Mouse (Mus musculus) lung, adult 10 weeks (tissue): Measurements from ENCODE around the gene Tubb5. TPM values are rescaled to one million over a fixed set of nuclear protein-coding genes. Genes with fewer than 3 reads are reported as not detected.

ENCODE experiments used
- polyA plus RNA-seq: library from polyadenylated mRNA; stranded (reverse); fragments of 350-450 nt; fragmentation: Illumina TruSeq; extraction: RNeasy Lipid Tissue Mini Kit (QIAGEN cat#74804); gene quantifications from one replicate; pipeline ENCODE4 v1.2.3, GENCODE M21; 2014; ENCODE audit warnings: low read depth, low replicate concordance; ENCODE audit not compliant: insufficient read depth

The Tubb5 gene
- 117 TPM for polyA plus RNA-seq

DNA sequence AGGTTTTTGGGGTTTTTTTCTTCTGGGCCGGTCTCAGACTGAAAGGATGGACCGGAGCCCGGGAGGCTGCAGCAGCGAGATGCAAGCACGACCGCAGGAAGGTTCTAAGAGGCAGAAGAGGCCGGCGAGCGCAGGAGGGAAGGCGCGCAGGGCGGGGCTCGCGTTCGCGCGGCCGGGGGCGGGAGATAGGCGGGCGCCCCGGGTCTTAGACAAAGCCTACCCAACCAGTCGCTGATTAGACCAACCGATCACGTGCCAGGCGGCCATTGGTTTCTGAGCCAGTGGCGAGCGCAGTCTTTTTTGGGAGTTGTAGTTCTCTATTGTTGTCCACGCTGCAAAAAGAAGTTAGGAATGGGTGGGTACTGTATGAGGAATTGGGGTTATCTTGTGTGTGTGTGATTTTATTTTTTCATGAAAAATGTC lies at the start of gene Tubb5:
TSS of gene Tubb5 (minus strand) at position 185 of the 423 bp plus-strand sequence.

DNA sequence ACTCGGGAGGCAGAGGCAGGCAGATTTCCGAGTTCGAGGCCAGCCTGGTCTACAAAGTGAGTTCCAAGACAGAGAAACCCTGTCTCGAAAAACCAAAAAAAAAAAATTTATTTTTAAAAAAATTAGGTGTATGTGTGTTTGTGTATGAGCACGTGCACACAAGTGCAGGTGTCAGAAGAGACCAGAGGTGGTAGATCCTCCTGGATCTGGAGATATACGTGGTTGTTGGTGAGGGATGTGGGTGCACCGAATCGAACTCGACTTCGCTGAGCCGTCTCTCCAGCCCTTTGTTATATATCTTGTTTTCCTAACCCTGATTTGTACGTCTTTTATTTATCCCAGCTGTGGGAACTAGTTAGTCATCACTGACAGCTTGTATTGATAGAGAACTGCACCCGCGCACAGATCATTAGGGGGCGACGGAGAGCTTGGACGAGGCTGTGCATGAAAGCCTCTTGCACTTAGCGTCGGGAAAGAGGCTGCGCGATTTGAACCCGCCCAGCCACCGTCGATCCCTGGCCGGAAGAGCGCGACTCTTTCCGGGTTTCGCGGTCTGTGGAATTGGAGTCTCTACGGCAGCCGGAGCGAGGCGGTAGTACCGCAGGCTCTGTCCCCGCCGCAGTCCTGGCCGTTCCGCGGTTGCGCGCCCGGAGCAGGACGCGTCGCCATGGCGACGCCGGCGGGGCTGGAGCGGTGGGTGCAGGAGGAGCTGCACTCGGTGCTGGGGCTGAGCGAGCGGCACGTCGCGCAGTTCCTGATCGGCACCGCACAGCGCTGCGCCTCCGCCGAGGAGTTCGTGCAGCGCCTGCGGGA lies 41.3 kb upstream of the Tubb5 start, which contains the start of gene Dhx16:
TSS of gene Dhx16 (plus strand) at position 575 of the 813 bp plus-strand sequence.

DNA sequence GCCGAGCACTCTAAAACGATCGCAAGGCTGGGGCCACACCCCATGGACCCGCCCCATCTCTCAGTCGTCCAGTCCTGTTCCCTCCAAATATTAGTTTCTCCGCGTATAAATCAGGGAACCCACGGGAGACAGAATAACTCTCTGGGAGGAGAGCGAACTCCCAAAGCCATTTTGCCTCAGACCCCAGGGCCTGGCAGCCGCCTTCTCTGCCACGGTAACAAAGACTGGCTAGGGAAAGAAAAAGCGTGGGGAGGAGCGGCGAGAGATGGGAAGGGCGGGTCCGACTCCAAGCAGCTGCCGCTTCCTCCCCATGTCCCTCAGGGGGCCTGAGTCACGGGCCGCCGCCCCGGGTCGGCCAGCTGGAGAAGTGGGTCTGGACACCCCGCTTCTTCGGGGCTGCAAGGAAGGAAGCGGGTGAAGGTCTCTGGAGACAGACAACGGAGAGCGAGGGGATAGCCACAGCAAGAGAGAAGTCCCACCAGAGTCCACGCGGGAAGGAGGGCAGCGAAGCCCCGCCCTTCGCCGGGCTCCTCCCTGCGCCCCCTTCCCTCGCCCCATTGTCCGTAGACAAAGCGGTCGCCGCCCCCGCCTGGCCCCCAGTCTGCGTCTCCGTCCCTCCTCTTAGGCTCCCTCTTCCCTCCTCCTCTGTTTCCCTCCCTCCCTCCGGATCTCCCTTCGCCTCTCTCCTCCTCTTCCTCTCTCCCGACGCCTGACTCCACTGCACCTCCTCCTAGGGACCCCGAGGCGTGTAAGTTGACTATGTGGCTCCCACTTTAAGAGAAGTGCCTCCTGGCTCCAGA lies 27.6 kb upstream of the Tubb5 start, which contains the start of gene Ppp1r18:
TSS of gene Ppp1r18 (plus strand) at position 113 of the 800 bp plus-strand sequence.

GRCm38 (mm10) chr17:35861198-35861857 lies 23.2 kb upstream of the Tubb5 start, which contains the start of gene Nrm:
TSS of gene Nrm (plus strand) at chr17:35861318.

DNA sequence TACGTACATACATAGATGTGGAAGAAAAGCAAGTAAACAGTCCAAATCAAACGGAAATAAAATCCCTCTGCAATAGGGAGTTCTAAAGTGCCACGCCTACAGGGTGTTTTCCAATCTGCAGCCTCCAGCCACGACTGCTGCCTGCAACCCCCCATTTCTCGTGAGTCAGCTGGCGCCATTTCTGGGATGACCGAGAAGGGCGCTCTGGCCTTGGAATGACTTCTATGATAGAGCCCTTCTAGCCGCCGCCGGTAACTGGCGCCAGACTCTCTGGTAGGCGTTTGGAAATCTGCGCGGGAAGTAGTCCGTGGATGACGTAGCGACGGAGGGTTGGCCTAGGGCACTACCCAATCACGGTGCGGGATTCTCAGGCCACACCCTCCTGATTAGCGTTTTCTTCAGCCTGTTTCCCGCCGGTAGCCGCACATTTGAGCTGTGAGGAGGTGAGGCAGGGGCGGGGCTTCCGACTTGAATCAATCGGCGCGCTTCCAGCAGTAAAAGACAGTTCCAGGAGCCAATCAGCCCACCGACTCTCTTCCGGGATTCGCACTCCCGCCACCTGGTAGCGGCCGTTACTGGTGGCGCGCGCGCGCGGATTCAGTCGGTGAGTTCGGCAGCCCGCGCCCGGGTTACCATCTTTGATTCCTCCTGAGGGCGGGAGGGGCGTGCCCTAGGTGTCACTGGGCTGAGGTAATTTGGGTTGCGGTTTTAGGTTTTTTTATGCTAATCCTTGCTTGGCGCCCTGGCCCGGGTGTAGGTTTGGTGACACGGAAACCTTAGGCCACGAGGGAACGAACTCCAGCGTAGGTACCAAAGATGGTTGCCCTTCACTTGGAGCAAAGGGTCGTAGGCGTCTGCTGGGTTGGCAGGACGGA lies 3.2 kb upstream of the Tubb5 start, which contains the start of gene Mdc1:
TSS of gene Mdc1 (plus strand) at position 440 of the 875 bp plus-strand sequence.

DNA sequence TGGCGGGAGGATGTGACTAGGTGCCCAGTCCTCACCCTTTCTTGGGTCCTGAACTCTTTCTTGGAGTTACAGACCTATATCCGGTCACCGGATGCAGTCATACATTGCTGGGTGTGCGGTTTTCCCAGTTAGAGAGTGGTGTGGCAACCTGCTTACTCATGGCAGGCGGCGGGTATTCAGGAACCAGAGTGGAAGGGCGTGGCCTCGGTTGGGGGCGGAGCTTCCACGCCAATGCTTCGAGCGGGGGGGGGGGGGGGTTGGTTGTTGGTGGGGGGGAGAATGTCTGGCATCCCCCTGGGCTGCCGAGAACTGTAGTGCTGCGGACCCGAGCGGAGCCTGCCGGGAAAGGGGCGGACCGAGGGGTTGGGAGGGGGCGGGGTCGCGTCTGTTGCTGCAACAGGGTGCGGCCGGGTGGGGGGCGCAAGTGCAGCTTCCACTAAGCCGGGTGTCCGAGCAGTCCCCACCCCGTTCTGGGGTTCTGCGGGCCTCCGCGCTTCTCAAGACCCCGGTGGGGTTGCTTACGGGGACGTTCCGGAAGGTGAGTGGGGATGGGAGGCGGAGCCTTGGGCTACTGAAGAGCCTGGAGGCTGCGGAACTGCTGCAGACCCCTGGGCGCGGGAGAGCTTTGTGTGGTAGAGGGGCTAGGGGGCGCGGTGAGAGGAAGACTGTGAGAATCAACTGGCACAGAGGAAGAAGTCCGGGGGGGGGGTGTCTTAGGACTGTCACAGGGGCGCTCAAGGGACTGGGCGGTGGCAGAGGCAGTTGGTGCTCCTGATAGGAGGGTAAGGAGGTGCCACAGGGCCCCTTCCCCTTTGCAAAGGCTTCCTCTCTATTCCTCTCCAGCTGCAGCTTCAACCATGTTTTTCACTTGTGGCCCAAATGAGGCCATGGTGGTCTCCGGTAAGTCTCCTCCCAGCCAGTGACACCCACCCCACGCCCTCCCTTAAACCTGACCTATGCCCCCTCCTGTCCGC lies 14.9 kb downstream of the Tubb5 start, which contains the start of gene Flot1:
TSS of gene Flot1 (plus strand) at position 267 of the 974 bp plus-strand sequence.

GRCm38 (mm10) chr17:35821439-35822430 lies 16.4 kb downstream of the Tubb5 start, which contains the start of gene Ier3:
TSS of gene Ier3 (plus strand) at chr17:35821684.

Other genes with a start within 250 kb of the Tubb5 start
- gene Sfta2, start 236.8 kb downstream of the Tubb5 start, polyA plus RNA-seq: 250 TPM
- gene Gm9573, start 211.7 kb downstream of the Tubb5 start, polyA plus RNA-seq: not detected
- gene Mucl3, start 194.6 kb downstream of the Tubb5 start, polyA plus RNA-seq: 0.20 TPM
- 8.7 TPM for gene Vars2, start 170.7 kb downstream of the Tubb5 start, polyA plus RNA-seq
- 16.5 TPM for gene Gtf2h4, start 164.6 kb downstream of the Tubb5 start, polyA plus RNA-seq
- gene Ddr1, start 133.7 kb downstream of the Tubb5 start, polyA plus RNA-seq: 18.8 TPM
- gene Ier3, start 16.6 kb downstream of the Tubb5 start, polyA plus RNA-seq: 135 TPM
- gene Flot1, start 15.1 kb downstream of the Tubb5 start, polyA plus RNA-seq: 81.2 TPM
- 4.5 TPM for gene Mdc1, start 3.2 kb upstream of the Tubb5 start, polyA plus RNA-seq
- 8.9 TPM for gene Nrm, start 23.0 kb upstream of the Tubb5 start, polyA plus RNA-seq
- 36.0 TPM for gene Ppp1r18, start 27.3 kb upstream of the Tubb5 start, polyA plus RNA-seq
- gene Dhx16, start 41.5 kb upstream of the Tubb5 start, polyA plus RNA-seq: 44.7 TPM
- gene 2310061I04Rik, start 59.1 kb upstream of the Tubb5 start, polyA plus RNA-seq: 22.0 TPM
- gene Atat1, start 71.8 kb upstream of the Tubb5 start, polyA plus RNA-seq: 10.0 TPM
- 31.5 TPM for gene Mrps18b, start 78.1 kb upstream of the Tubb5 start, polyA plus RNA-seq
- 14.3 TPM for gene Ppp1r10, start 78.1 kb upstream of the Tubb5 start, polyA plus RNA-seq
- 33.7 TPM for gene Abcf1, start 131.5 kb upstream of the Tubb5 start, polyA plus RNA-seq
- 39.1 TPM for gene Gnl1, start 141.5 kb upstream of the Tubb5 start, polyA plus RNA-seq
- 8.8 TPM for gene Prr3, start 141.9 kb upstream of the Tubb5 start, polyA plus RNA-seq
- gene H2-T24, start 182.3 kb upstream of the Tubb5 start, polyA plus RNA-seq: 14.2 TPM
- gene H2-T23, start 194.5 kb upstream of the Tubb5 start, polyA plus RNA-seq: 217 TPM
- gene H2-T22, start 204.4 kb upstream of the Tubb5 start, polyA plus RNA-seq: 80.8 TPM
- not detected for gene Gm6034, start 204.7 kb upstream of the Tubb5 start, polyA plus RNA-seq
- gene Gm11127, start 220.1 kb upstream of the Tubb5 start, polyA plus RNA-seq: not detected